Comparison of ENCODE assay signal across 8 mouse cellular contexts in the genomic region with DNA sequence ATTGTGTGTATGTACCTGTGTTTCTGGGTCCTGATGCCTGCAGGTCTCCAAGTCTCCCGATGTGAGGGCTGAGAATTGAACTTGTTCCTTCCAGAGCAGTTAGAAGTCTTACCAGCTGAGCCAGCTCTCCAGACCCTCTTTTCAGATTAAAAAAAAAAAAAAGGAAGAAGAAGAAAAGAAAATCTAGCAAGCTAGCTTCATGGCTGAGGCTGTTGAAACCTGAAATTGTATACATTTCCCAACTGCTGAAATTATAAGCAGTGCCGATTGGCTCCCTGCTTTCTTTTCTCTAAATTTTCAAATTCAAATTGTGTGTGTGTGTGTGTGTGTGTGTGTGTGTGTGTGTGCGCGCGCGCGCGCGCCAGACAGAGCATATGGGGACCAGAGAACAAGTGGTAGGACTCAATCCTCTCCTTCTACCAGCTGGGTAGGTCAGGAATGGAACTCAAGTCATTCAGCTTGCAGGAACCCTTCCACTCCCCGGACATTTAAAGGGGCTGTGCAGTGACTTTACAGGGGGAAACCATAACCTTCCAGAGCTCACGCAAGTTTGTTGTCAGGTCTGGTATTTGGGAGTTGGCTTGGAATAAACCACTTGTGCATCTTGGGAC. TPM values are rescaled to one million over a fixed set of nuclear protein-coding genes. Genes with fewer than 3 reads are reported as not detected.
DNase-seq lines count a peak whose midpoint lies in the region; ATAC-seq and TF ChIP-seq lines count a peak whose summit lies in the region.

No protein-coding gene starts in this region.

- no peaks in the 10 kb centered on the region for H3K9me3 ChIP-seq in heart, postnatal 0 days (replicated peaks; ENCODE audit: control insufficient read depth, low read length)
- no peaks in the 10 kb centered on the region for H3K9me3 ChIP-seq in lung, postnatal 0 days (ENCODE audit: low read length)

- no peak for TF ChIP-seq CTCF in thymus, adult 2 months (IDR thresholded peaks at IDR 0.05; ENCODE audit: borderline replicate concordance, control insufficient read depth, extremely low read depth, insufficient read depth, low read length, poor library complexity)
- TF ChIP-seq CTCF in heart, postnatal 0 days (IDR thresholded peaks at IDR 0.05; ENCODE audit: low read depth): no peak
- no peak for TF ChIP-seq CTCF in lung, postnatal 0 days (IDR thresholded peaks at IDR 0.05)

- H3K36me3 ChIP-seq in thymus, adult 2 months (ENCODE audit: control insufficient read depth, insufficient read depth, low read length): no peaks in the 10 kb centered on the region
- no peaks in the 10 kb centered on the region for H3K36me3 ChIP-seq in heart, postnatal 0 days (replicated peaks; ENCODE audit: control insufficient read depth, insufficient read depth, low read length)
- no peaks in the 10 kb centered on the region for H3K36me3 ChIP-seq in lung, postnatal 0 days (ENCODE audit: insufficient read depth, low read length)

- H3K4me2 ChIP-seq in heart, postnatal 0 days (ENCODE audit: low read depth, low read length): peak overlapping the region; percentile 82
- peak overlapping the region; percentile 65 for H3K4me2 ChIP-seq in lung, postnatal 0 days (replicated peaks; ENCODE audit: low read depth, low read length)

- H3K4me1 ChIP-seq in thymus, adult 2 months (replicated peaks; ENCODE audit: control insufficient read depth, insufficient read depth, low read length): peaks cover 9% of the 10 kb centered on the region
- peaks cover 5% of the 10 kb centered on the region; the same call in 1 of the 2 replicates for H3K4me1 ChIP-seq in heart, postnatal 0 days (ENCODE audit: control insufficient read depth, insufficient read depth)
- H3K4me1 ChIP-seq in lung, postnatal 0 days (ENCODE audit: insufficient read depth, low read depth, low read length): peaks cover 2% of the 10 kb centered on the region; the same call in 1 of the 2 replicates

- 0 out of 2 replicates have a peak, but pooled peaks have one; percentile 12 for ATAC-seq in heart, postnatal 0 days (ENCODE audit: insufficient read depth, low read depth)
- peak; percentile 23 for ATAC-seq in lung, postnatal 0 days

- WGBS in thymus, adult 2 months: 28% methylated on average over 11 of the region's 11 CpGs
- WGBS in heart, postnatal 0 days: 32% methylated on average over 11 of the region's 11 CpGs
- WGBS in lung, postnatal 0 days: 26% methylated on average over 11 of the region's 11 CpGs

- peak overlapping the region; percentile 59; the same call in 1 of the 2 replicates for H3K4me3 ChIP-seq in thymus, adult 2 months (ENCODE audit: control insufficient read depth, insufficient read depth, low read length)
- H3K4me3 ChIP-seq in heart, postnatal 0 days (ENCODE audit: low read depth, low read length): peak overlapping the region; percentile 52
- peak overlapping the region; percentile 41 for H3K4me3 ChIP-seq in lung, postnatal 0 days (ENCODE audit: low read depth, low read length)

- H3K9ac ChIP-seq in heart, postnatal 0 days (replicated peaks; ENCODE audit: low read depth, low read length): peak overlapping the region; percentile 67
- H3K9ac ChIP-seq in lung, postnatal 0 days (replicated peaks; ENCODE audit: low read depth): no peak overlapping the region

- H3K27ac ChIP-seq in thymus, adult 2 months (ENCODE audit: control insufficient read depth, insufficient read depth, low read length): no peak overlapping the region
- H3K27ac ChIP-seq in heart, postnatal 0 days (ENCODE audit: low read depth): peak overlapping the region; percentile 90
- peak overlapping the region; percentile 80; the same call in 1 of the 2 replicates for H3K27ac ChIP-seq in lung, postnatal 0 days (ENCODE audit: low read length)

- TF ChIP-seq POLR2A in thymus, adult 2 months (IDR thresholded peaks at IDR 0.05; ENCODE audit: control insufficient read depth, extremely low read depth, insufficient read depth, low read length, poor library complexity): no peak

- no peaks in the 10 kb centered on the region for H3K27me3 ChIP-seq in thymus, adult 2 months (ENCODE audit: control insufficient read depth, insufficient read depth, low read length)
- no peaks in the 10 kb centered on the region for H3K27me3 ChIP-seq in heart, postnatal 0 days (ENCODE audit: control insufficient read depth, insufficient read depth, low read length)
- no peaks in the 10 kb centered on the region for H3K27me3 ChIP-seq in lung, postnatal 0 days (replicated peaks; ENCODE audit: insufficient read depth, low read length)

- no peak for TF ChIP-seq EP300 in heart, postnatal 0 days (IDR thresholded peaks at IDR 0.05; ENCODE audit: low read depth)
- no peak for TF ChIP-seq EP300 in lung, postnatal 0 days (IDR thresholded peaks at IDR 0.05)

- DNase-seq in gastrocnemius, adult 18-20 months (ENCODE audit: low spot score): peak; percentile 15
- no peak for DNase-seq in gastrocnemius, adult 8-10 months (ENCODE audit: low spot score in 2 of 2)
- DNase-seq in thymus, adult 2 months: peak; percentile 22
- DNase-seq in thymus, postnatal 25 days: no peak
- DNase-seq in heart, postnatal 0 days (ENCODE audit: low spot score): no peak
- peak; percentile 19 for DNase-seq in lung, postnatal 0 days (ENCODE audit: low spot score)
- peak; percentile 31 for DNase-seq in thymus, postnatal 4 days
- DNase-seq in left cerebral cortex, adult 11 months (ENCODE audit: low spot score): no peak

RNA-seq across cellular contexts. Expression of gene Pecr, which starts 30.1 kb away (rescaled TPM):
- 10 to 100 TPM; 16.2 to 19.0 TPM for total RNA-seq in gastrocnemius, adult 18-20 months (2021)
- 10 to 100 TPM; 14.3 to 17.5 (median 15.7) TPM for total RNA-seq in gastrocnemius, adult 8-10 months (2022)
- polyA plus RNA-seq in thymus, adult 2 months (2012; rRNA removed): 3.6 TPM in 2 replicates
- total RNA-seq in heart, postnatal 0 days (2014; rRNA removed; ENCODE audit: low replicate concordance): 0.95 and 8.1 TPM in 2 replicates
- polyA plus RNA-seq in heart, postnatal 0 days (2015; fragmentation: Nextera tagmentation; extraction: Ambion mirVana): 31.1 and 31.7 TPM in 2 replicates
- 11.1 and 12.0 TPM in 2 replicates for polyA plus RNA-seq in lung, postnatal 0 days (2015; fragmentation: Nextera tagmentation; extraction: Ambion mirVana)

RNA-seq across cellular contexts. Expression of gene Tmem169, which starts 30.2 kb away (rescaled TPM):
- total RNA-seq in gastrocnemius, adult 18-20 months (2021): under 1 TPM in 1 of 2 experiments, not detected in 1; 0.11 TPM
- total RNA-seq in gastrocnemius, adult 8-10 months (2022): not detected
- polyA plus RNA-seq in thymus, adult 2 months (2012; rRNA removed): 0.46 and 0.89 TPM in 2 replicates
- total RNA-seq in heart, postnatal 0 days (2014; rRNA removed; ENCODE audit: low replicate concordance): not detected in 2 replicates
- polyA plus RNA-seq in heart, postnatal 0 days (2015; fragmentation: Nextera tagmentation; extraction: Ambion mirVana): 0.12 TPM in 1 of 2 replicates, not detected in the other
- 0.07 and 0.10 TPM in 2 replicates for polyA plus RNA-seq in lung, postnatal 0 days (2015; fragmentation: Nextera tagmentation; extraction: Ambion mirVana)

RNA-seq across cellular contexts. Expression of gene Mreg, which starts 41.9 kb away (rescaled TPM):
- total RNA-seq in gastrocnemius, adult 18-20 months (2021): 10 to 100 TPM; 49.9 to 54.3 TPM
- total RNA-seq in gastrocnemius, adult 8-10 months (2022): 10 to 100 TPM; 35.8 to 50.4 (median 44.8) TPM
- polyA plus RNA-seq in thymus, adult 2 months (2012; rRNA removed): 20.6 and 28.0 TPM in 2 replicates
- total RNA-seq in heart, postnatal 0 days (2014; rRNA removed; ENCODE audit: low replicate concordance): 11.3 and 12.5 TPM in 2 replicates
- polyA plus RNA-seq in heart, postnatal 0 days (2015; fragmentation: Nextera tagmentation; extraction: Ambion mirVana): 8.6 and 9.5 TPM in 2 replicates
- polyA plus RNA-seq in lung, postnatal 0 days (2015; fragmentation: Nextera tagmentation; extraction: Ambion mirVana): 0.57 and 0.98 TPM in 2 replicates

RNA-seq across cellular contexts. Expression of gene Xrcc5, which starts 53.2 kb away (rescaled TPM):
- total RNA-seq in gastrocnemius, adult 18-20 months (2021): 10 to 100 TPM; 22.2 to 24.5 TPM
- 10 to 100 TPM; 22.7 to 30.0 (median 26.5) TPM for total RNA-seq in gastrocnemius, adult 8-10 months (2022)
- polyA plus RNA-seq in thymus, adult 2 months (2012; rRNA removed): 4.0 and 4.7 TPM in 2 replicates
- total RNA-seq in heart, postnatal 0 days (2014; rRNA removed; ENCODE audit: low replicate concordance): 12.6 and 14.5 TPM in 2 replicates
- 12.9 and 13.9 TPM in 2 replicates for polyA plus RNA-seq in heart, postnatal 0 days (2015; fragmentation: Nextera tagmentation; extraction: Ambion mirVana)
- 10.3 and 11.3 TPM in 2 replicates for polyA plus RNA-seq in lung, postnatal 0 days (2015; fragmentation: Nextera tagmentation; extraction: Ambion mirVana)

Comparison
In these comparisons a context has a peak if more than half of its experiments do, and no peak if none do; other contexts are left out.
1. DNase-seq: peak in gastrocnemius, adult 18-20 months (single experiment), thymus, adult 2 months (single experiment), lung, postnatal 0 days (single experiment) and thymus, postnatal 4 days (single experiment); none in gastrocnemius, adult 8-10 months (0 of 2), thymus, postnatal 25 days (single experiment), heart, postnatal 0 days (single experiment) and left cerebral cortex, adult 11 months (single experiment).
2. Peak in every context shown above with its lines, with median percentiles within 50 percentile points of each other: H3K4me3 ChIP-seq.